Mouse (Mus musculus): ENCODE data around the gene Pcsk1.

Gene Pcsk1

GRCm38 (mm10) chr13:75089721-75090410 lies at the start of gene Pcsk1:
Pcsk1 (plus strand) TSS chr13:75089826.
- peak; percentile 20 for DNase-seq

GRCm38 (mm10) chr13:75058818-75059217 lies 30.8 kb upstream of the Pcsk1 start:
- no peak for DNase-seq

GRCm38 (mm10) chr13:75063947-75064346 lies 25.7 kb upstream of the Pcsk1 start:
- DNase-seq: no peak

- DNase-seq: no peak
Observed at GRCm38 (mm10) chr13:75088597-75088996, 1.0 kb upstream of the Pcsk1 start.

- peak; percentile 16 for DNase-seq
Observed at GRCm38 (mm10) chr13:75090411-75090779, 769 bp downstream of the Pcsk1 start.

- no peak for DNase-seq
Observed at GRCm38 (mm10) chr13:75091071-75091470, 1.4 kb downstream of the Pcsk1 start.

- DNase-seq: no peak
Observed at GRCm38 (mm10) chr13:75095487-75095886, 5.9 kb downstream of the Pcsk1 start.

- DNase-seq: peak; percentile 17
Observed at GRCm38 (mm10) chr13:75113114-75113513, 23.5 kb downstream of the Pcsk1 start.

- no peak for DNase-seq
Observed at GRCm38 (mm10) chr13:75114007-75114424, 24.4 kb downstream of the Pcsk1 start.

- DNase-seq: no peak
Observed at GRCm38 (mm10) chr13:75114838-75115237, 25.2 kb downstream of the Pcsk1 start.

GRCm38 (mm10) chr13:75135833-75136232 lies 46.2 kb downstream of the Pcsk1 start:
- no peak for DNase-seq

- no peak for DNase-seq
Observed at GRCm38 (mm10) chr13:75160661-75161060, 71.0 kb downstream of the Pcsk1 start.

- DNase-seq: no peak
Observed at GRCm38 (mm10) chr13:75163408-75163807, 73.8 kb downstream of the Pcsk1 start.

Measured in right cerebral cortex, postnatal 14 days (tissue).